Mouse (Mus musculus) lung, postnatal 4 days (tissue): Measurements from ENCODE around the gene Tsen2.
A peak's percentile ranks its signal among the peaks of the same experiment; 100 is the strongest.

Source experiments
- DNase-seq, 2 experiments: peaks; one replicate each; pipeline ENCODE4 v3.0.0; 2021

The Tsen2 gene

DNA sequence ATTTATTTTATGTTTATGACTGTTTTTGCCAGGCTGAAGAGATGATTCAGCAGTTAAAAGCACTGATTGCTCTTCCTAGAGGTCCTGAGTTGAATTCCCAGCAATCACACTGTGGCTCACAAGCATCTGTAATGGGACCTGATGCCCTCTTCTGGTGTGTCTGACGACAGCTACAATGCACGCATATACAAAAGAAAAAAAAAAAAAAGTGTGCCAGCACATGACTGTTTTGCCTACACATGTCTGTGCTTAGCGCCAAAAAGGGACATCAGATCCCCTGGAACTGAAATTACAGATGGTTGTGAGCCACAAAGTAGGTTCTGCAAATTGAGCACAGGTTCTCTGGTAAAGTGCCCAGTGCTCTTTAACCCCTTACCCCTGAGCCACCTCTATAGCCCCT is 2.1 kb upstream of the Tsen2 start:
- DNase-seq: no peak

DNA sequence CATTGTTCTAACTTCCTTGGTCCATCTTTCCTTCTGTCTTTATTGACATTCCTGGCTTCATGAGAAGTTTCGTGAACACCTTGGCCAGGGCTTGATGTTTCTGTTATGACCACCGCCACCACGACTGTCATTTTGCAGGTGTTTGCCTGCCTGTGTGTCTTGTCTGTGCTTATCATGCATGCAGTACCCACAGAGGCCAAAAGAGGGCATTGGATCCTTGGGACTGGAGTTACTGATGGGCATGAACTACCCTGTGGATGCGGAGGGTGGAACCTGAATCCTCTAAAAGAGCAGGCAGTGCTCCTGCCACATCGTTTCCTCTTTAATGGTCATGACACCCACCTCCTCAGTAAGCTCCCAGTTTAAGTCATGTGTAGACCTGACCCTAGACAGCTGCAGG is 1.8 kb downstream of the Tsen2 start:
- peak; percentile 35 to 58 for DNase-seq

DNA sequence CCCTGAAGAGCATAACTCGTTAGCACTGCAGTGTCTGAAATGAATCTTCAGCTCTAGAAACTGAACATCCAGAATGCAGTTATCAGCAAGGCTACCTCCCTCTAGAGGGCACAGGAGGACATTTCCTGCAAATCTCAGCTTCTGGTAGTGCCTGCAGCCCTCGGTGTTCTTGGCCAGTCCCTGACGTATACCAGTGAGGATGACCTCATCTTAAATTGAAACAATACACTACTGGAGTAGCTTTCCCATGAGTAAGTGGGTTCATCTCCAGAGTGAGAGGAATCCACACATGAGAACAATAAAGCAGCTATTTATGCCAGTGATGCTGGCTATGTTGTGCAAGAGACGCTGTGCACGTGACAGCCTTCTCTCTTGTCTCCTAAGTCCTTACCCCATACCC is 11.0 kb downstream of the Tsen2 start:
- no peak for DNase-seq

DNA sequence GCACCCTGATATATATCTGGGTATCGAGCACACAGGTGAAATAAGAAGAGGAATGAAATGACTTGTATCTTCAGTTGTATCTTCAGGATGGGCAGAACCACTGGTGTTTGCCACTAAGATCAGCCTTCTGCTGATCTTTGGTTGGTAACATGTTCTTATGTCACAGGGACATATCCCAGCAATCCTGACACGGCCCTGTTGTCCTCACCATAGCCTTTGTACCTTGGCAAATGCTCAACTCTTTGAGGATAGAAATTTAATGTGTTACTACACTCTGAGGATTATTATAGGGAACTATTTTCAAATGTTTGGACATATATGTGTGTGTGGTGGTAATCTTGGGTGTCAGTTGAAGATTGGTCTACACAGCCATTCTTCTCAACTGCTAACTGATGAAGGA is 13.7 kb downstream of the Tsen2 start:
- DNase-seq: no peak

DNA sequence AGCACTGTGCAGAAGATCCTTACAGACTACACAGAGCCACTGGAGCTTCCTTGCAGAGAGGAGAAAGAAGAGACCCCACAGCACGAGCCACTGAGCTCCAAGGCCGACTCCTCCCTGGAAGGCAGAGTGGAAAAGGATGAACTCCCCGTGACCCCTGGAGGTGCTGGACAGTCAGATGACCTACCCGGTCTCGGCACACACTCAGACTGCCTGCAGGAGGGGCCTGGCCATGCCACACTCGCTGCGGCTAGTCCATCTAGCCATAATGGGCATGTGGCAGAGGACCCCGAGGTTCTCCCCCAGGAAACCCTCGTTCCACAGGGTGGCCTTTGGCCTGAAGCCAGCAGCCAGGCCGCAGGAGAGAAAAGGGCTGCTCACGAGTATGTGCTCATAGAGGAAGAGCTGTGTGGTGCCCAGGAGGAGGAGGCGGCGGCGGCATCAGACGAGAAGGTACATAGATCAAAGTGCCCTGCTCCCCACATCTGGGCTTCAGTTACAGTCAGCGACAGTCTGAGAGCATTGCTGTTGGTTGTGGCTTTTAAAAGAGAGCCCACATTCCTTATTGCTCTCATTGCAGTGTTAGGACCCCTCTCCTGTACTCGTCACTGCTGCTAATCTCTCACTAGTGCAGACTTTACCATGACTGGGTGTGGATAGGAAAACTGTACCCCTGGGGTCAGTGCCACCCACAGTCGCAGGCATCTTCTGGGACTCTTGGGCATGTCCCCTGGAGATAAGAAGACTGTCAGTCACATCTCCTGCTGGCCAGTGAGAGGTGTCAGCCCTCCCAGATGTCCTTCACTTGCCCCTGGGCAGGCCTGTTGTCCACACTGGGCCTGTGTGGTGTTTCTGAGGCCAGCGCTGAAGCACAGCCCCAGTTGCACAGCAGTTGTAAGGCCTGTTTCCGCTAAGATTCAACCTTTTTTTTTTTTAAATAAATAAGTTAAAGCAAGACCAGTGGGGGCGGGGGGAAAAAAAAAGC is 15.5 kb downstream of the Tsen2 start:
- DNase-seq: peak; percentile 37 to 62

DNA sequence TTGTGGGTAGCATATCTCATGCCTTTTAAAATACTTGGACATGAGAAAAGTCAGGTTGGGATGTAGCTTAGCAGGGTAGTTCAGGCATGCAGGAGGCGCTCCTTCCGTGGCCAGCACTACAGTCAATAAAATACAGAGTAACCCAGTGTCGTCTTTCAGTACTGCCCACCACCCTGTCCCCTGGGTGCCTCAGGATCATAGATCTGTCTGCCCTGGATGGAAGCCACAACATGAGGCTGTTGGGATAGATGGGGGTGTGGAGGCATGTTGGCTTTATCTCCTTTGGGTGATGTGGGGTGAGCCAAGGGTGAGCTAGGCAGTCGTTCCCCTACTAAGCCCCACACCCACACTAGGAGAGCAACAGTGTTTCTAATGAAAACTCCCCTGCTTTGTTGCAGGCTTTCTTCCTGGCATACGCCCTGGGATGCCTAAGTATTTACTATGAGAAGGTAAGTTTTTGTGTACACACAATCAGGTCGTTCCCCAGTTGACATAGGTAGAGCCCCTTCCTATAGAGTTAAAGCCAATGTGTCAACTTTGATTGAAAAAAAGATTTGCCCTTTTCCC is 21.1 kb downstream of the Tsen2 start:
- DNase-seq: no peak

DNA sequence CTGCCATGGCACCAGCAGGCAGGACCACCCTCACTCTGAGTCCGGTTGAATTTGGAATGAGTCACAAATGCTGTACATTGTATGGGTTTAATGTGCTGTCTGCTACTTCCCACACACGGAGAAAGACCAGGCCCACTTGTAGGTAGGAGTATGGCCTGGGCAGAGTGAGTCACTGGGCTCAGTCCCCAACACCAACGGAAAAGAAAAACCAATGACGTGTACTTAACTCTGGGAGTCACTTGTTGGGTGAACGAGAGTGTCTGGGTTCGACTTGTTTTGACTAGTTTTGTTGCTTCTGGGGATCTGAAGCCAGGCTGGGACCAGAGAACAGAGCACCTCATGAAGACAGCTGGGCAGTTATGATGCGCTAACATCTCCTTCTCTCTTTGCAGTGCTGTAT is 29.7 kb downstream of the Tsen2 start:
- DNase-seq: no peak

DNA sequence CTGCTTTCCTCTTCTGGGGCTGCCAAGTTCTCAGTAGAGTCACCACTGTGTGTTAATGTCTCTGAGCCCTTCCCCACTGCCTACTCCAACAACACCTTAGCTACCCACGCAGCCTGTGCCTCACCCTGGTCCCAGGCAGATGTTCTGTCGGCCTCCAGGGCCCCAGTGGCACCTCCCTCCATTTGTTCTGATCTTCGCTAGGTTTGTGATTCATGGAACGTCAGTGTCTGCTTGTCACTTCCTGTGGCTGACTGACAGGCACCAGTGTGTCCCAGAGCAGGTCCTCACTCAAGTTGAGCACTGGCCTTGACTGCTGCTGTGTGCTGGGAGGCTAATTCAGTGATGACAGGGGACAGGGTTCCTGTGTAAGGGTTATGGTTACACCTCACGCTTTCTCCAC is 32.9 kb downstream of the Tsen2 start:
- no peak for DNase-seq

DNA sequence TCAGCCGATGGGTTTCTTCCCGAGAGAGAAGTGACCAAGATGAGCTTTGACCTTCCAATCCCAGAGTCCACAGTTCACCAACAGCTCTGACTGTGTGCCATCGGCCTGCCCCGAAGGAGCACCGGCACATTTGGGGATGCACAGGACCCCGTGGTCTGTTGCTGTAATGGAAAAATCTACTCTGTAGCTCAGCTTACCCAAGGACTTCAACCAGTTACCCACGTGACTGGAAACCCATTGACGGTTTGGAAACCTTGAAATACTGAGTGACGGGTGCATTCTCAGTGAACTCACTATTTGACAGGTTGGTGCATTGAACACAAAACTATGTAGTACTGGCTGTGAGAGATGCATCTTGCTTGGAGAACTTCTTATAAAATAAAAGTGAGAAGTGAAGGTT is 33.5 kb downstream of the Tsen2 start:
- DNase-seq: no peak

DNA sequence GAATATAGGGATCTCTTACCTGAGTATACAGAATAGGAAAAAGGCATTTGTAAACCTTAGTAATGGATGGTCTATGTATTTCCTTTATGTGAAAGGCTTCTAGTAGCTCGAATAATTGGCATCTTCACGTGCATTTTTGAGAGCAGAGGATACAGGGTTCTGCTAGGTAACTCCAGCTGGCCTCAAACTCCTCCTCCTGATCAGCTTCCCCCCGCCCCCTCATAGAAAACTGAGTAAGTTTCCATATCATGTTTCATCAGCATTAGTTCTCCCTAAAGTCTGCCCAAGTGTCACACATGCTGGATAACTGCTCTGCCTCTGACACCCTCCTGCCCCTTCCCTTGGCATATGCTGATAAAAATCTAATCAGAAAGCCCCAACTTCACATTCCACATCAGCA is 36.3 kb downstream of the Tsen2 start:
- DNase-seq: no peak

DNA sequence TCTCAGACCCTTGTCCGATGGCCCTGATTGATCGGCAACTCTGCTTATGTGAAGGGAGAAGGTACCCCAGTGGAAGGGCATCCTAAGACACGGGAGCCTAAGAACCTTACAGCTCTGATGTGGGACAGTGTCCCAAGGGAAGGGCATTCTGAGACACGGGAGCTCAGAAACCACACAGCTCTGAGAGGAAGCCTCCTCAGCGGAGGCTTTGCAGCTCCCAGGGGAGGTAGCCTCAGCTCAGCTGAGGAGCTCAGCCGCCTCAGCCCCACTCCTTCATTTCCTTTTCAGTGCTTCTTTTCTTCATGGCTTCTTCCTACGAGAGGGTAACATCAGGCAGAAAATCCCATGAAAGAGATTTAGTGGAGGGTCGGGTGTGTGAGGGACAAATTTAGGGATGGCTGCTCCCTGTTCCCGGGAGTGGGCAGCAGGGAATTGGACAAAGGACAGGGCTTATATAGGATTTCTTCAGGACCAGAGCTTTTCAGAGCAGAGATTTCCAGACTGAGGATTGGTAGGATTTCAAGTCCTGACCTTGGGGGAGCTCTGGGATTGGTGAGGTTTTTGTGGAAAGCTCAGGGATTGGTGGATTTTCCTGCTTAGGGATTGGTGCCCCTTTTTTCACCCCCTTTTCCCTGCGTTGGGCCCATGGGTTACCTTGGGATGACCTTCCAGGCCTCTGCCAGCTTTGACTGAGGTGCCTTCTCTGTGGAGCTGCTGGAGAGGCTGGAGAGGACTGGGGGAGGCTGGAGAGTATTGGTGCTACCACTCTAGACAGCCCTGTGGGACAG is 38.1 kb downstream of the Tsen2 start:
- no peak for DNase-seq

DNA sequence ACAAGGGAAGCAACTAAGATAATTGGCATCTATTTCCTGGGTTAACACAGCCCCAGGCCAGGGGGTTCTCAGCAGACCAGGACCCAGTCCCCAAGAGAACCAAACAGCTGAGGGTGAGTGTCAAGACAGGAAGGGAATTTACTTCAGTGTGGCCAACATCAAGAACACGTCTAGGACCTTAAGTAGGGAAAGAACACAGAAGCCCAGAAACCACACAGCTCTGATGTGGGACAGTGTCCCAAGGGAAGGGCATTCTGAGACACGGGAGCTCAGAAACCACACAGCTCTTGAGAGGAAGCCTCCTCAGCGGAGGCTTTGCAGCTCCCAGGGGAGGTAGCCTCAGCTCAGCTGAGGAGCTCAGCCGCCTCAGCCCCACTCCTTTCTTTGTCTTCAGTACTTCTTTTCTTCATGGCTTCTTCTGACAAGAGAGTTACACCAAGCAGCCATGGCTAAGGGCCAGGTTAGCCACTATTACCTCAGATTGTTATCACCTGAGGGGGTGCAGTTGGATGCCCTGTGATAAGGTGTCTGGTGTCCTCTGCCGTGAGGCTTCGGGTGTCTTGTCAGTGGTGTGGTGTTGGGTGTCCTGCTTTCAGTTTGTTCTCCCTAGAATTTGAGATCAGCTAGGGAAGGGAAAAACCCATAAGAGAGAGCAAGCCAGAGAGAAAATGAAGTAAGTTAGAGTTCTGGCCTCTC is 39.1 kb downstream of the Tsen2 start:
- no peak for DNase-seq

DNA sequence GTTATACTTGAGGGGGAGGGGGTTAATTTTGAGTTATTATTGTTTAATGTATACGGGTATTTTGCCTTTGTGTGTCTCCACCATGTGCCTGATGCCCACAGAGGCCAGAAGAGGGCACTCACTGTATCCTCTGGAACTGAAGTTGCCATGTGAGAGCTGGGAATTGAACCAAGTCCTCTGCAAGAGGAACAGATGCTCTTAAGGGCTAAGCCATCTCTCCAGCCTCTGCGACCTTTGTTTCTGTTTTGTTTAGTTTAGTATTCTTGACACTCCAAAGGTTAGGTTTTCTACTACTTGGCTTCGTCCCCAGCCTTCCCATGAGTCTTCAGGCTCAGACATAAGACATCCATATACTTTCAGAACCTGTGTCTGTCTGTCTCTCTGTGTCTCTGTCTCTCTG is 39.7 kb downstream of the Tsen2 start:
- DNase-seq: no peak

DNA sequence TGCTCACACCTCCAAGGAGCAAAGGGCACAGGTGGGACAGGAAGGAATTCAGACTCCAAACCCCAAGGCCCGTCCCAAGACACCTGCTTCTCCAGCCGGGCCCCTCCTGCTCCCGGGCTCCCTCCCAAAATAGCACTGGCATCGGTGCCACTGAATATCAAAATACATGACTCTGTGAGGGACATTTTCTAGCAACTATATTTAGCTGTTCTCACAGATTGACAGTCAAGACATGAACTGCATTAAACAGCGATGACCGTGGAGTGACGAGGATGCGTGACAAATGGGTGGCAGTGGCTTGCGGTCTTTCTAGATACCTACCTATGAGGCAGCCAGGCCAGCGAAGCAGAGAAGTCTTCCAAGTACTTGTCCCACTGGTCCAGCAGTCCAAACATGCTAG is 41.9 kb downstream of the Tsen2 start:
- no peak for DNase-seq

DNA sequence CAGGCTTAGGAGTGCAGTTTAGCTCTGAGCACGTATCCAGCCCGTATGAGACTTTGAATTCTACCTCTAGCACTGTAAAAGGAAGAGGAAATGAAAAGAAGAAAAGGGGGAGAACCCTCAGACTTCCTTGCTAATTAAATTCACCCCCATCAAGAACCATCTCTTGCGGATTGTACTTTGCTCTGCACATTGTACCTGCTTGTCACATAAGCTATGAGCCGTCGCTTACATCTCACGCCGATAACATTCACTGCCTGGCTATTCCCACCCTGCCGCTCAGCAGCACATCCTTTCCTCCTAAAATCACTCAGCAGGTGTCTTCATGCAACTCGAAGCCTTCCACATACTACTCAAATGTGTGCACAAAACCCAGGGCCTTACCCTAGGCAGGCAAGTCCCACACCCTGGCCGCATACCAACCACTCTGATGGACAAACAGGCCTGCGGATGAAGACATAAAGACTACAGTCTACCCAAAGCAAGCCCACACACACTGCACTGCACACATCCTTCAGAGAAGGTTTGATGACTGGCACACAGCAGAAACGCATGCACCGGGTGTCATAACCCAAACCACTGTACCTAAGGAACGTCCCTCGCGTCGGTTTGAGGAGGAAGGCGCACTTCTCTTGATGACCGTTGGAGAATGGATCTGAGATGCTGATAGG is 47.4 kb downstream of the Tsen2 start:
- DNase-seq: no peak

DNA sequence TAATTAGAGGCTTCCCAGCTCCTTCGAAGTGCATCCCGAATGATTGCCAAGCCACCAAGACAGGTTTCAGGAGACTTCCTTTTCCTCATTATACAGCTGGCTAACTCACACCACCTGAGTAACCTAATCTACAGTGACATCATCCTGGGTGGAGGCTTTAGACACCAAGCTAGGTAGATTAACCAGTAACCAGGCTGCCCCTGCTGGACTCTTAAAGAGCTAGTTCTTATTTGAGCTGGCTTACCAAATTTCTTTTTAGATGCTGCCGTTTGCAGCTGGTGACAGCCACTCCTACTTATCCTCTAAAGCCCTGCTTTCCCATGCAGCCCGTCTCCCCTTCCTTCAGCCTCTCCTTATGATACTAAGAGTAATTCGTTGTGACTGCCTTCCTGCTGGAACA is 48.0 kb downstream of the Tsen2 start, which contains the start of gene Mkrn2os:
Gene Mkrn2os, minus strand, starts transcription at position 119 of the 400 bp plus-strand sequence.
- no peak for DNase-seq

DNA sequence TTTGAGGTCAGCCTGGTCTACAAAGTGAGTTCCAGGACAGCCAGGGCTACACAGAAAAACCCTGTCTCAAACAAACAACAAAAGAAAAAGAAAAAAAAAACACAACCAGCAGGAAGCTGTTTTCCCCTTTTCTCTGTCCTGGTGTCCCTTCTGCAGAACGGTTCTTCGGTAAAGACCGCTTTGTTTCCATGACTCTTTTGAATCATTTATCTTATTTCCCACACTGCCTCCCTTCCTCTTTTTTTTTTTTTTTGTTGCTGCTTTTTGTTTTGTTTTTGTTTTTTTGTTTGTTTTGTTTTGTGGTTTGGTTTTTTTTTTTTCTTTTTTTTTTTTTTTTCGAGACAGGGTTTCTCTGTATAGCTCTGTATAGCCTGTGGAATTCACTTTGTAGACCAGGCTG is 48.8 kb downstream of the Tsen2 start:
- no peak for DNase-seq

DNA sequence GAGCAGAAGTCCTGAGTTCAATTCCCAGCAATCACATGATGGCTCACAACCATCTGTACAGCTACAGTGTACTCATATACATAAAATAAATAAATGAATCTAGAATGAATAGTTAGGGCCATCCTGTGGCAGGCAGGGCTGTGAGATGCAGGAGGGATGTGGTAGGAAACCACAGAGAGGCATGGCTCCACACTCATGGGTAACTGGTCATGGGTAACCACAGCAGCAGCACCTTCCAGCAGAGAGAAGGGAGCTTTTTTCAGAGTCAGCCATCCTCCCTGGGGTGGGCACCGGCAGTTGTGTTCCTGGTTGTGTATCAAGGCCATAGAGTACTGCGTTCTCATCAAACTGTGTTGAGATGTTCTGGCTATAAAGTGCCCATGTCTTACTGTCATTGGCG is 50.0 kb downstream of the Tsen2 start:
- no peak for DNase-seq

DNA sequence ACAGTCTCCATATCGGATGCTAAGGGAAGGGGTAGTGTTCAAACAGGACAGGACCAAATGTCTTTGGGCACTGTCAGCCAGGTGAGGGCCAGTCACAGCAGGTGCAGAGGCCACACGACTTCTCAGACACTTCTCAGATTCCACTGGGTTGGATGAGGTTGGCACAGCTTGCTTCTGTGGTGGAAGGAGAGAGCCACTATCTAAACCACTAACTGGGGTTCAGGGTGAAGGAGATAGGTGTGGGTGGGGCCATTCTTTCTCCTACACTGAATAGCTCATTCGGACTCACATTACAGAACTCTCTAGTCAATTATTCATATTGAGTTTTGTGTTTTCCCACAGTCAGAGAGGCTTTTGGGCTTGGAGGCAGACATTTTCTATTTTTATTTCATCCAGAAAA is 51.2 kb downstream of the Tsen2 start:
- DNase-seq: no peak

DNA sequence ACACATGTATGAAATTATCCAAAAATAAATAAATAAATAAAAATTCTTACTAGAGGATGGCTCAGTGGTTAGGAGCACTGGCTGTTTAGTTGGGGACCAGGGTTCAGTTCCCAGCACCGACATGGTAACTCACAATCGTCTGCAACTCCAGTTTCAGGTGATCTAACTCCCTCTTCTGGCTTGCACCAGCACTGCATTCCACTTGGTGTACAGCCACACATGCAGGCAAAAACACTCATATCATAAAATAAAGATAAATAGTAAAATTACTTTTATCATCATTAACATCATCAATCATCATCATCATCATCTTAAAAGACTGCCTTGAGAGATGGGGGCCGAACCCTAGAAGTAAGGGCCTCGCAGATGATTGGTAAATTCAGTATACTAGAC is 56.9 kb downstream of the Tsen2 start:
- DNase-seq: peak in 1 of 2 experiments; percentile 10

DNA sequence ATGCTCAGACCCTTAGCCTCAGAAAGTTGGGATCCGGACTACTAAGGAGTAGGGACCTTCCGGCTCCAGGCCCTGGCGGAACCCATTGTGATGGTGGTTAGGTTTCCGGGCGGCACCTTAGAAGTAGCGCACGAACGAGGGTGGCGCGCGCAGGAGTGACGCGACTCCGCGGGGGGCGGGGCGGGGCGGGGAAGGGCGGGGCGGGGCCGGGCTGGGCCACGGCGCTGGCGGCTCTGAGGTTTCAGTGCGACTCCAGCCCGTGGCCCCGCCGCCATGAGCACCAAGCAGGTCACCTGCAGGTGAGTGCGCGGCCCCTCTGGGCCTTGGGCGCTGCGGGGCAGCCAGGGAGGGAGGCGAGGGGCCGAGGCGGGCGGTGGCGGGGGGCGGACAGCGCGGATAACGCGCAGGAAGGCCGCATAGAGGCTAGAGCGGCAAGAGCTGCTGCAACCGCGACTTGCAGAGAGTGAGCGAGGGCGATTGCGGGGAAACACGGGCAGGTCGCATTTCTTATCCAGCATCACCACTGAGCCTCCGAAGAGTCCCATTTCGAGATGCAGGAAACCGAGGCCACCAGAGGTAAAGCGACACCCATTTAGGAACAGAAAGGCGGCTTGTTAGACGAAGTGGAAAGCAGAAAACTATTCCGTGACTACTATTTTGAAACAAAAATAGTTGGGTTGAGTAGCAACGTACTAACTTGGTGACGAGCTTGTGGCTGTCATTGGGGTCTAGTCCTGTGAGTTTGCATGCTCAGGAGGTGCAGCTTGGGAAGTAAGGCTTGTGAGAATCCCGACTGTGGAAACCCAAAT is 57.5 kb downstream of the Tsen2 start, which contains the start of gene Mkrn2:
Gene Mkrn2, plus strand, starts transcription at position 188 of the 809 bp plus-strand sequence.
- DNase-seq: peak; percentile 89 to 90
